Mouse (Mus musculus) megakaryocyte, adult 5-6 weeks (primary cell): ENCODE results near the gene Commd1. TPM values are rescaled to one million over a fixed set of nuclear protein-coding genes. Genes with fewer than 3 reads are reported as not detected.

Experiments
- total RNA-seq, 2 experiments: library from RNA; stranded (forward) in 1 of 2; stranded (reverse) in 1 of 2; fragments of 153-499, 151-499 nt in 1 of 2; fragments of 221-1000, 200-1000 nt in 1 of 2; gene quantifications; 2 replicates each; pipeline versions ENCODE4 v1.2.3 to v1.2.4; 2015 to 2017

The Commd1 gene
- total RNA-seq, 2 experiments from 2014 or later = 98.5 to 138 TPM

Other genes with a start within 250 kb of the Commd1 start
- gene B3gnt2, start 121.4 kb downstream of the Commd1 start, total RNA-seq (2015) = 8.3 and 13.0 TPM in 2 replicates
- gene B3gnt2, start 121.4 kb downstream of the Commd1 start, total RNA-seq (2017) = 20.8 and 28.9 TPM in 2 replicates
- gene Zrsr1, start 10.4 kb downstream of the Commd1 start, total RNA-seq (2015) = 7.2 and 7.4 TPM in 2 replicates
- 11.7 and 15.4 TPM in 2 replicates for gene Zrsr1, start 10.4 kb downstream of the Commd1 start, total RNA-seq (2017)
- 58.7 and 62.6 TPM in 2 replicates for gene Gm28048, start 292 bp downstream of the Commd1 start, total RNA-seq (2015)
- gene Gm28048, start 292 bp downstream of the Commd1 start, total RNA-seq (2017) = 31.5 and 36.8 TPM in 2 replicates
- 184 and 193 TPM in 2 replicates for gene Cct4, start 8.1 kb upstream of the Commd1 start, total RNA-seq (2015)
- gene Cct4, start 8.1 kb upstream of the Commd1 start, total RNA-seq (2017) = 137 and 141 TPM in 2 replicates
- gene Fam161a, start 25.1 kb upstream of the Commd1 start, total RNA-seq (2015) = 3.5 and 4.1 TPM in 2 replicates
- gene Fam161a, start 25.1 kb upstream of the Commd1 start, total RNA-seq (2017) = 2.6 and 3.5 TPM in 2 replicates